Comparison of ENCODE assay signal across 20 mouse cellular contexts in the genomic region with DNA sequence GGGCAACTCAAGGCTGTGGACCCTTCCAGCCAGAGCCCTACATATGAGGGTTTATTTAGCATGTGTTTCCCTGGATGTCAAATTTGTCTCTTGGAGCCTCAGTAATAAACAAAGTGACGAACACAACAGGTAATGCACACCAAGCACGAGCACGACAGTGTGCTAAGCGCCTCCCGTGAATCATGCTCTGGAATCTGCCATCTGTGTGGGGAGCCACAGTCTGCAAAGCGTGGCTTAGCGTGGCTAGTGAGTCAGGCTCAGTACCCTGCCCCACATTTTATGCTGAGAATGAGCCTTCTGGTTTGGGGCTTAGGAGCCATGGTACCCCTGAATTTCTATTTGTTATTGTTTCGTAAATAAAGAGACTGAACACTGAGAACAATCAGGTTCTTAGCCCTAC. TPM values are rescaled to one million over a fixed set of nuclear protein-coding genes. Genes with fewer than 3 reads are reported as not detected.
DNase-seq lines count a peak whose midpoint lies in the region; ATAC-seq lines count a peak whose summit lies in the region.
"Had no signal": no experiment of that assay in that cellular context is flagged by ENCODE, and none has a peak within 500 bp of the region (broad histone marks: within the 10 kb centered on the region; RNA-seq: fewer than 3 reads in every experiment).

No protein-coding gene starts in this region.

- no peak for DNase-seq in frontal cortex, adult 2 months (ENCODE audit: extremely low spot score in 1 of 2, low spot score in 1 of 2)
- DNase-seq in right cerebral cortex, adult 18-20 months: peak; percentile 23
- no peak for DNase-seq in right cerebral cortex, postnatal 14 days
- no peak for DNase-seq in heart, postnatal 10 days
- DNase-seq: adrenal gland, adult 8-10 months; adrenal gland, postnatal 14 days; adrenal gland, postnatal 36 days; B cell, adult 2 months; cerebellum, adult 11 months; cerebellum, adult 2 months; cerebellum, adult 9-10 months; cerebellum, postnatal 10 days; cerebellum, postnatal 25 days; forebrain, postnatal 0 days had no signal

- intact Hi-C loops in heart, postnatal 10 days (cut with DNase I): no loop called here

- ATAC-seq in frontal cortex, adult (ENCODE audit: low TSS enrichment): peak; percentile 71
- ATAC-seq: activated CD4-positive, CD25-positive, alpha-beta regulatory T cell, adult 4 months; CD4-positive, CD25-positive, alpha-beta regulatory T cell, adult 4 months; forebrain, embryonic 13.5 days; forebrain, embryonic 15.5 days; forebrain, postnatal 0 days; Patski had no signal

RNA-seq across cellular contexts. Expression of gene Ica1, which starts 50.5 kb away (rescaled TPM):
- 37.3 and 40.2 TPM in 2 replicates for polyA plus RNA-seq in frontal cortex, adult 2 months (2012; rRNA removed)
- 10 to 100 TPM in 1 of 2 experiments, 1 to 10 TPM in 1; 9.8 to 12.2 TPM for total RNA-seq in heart, postnatal 10 days (2021)
